Mouse (Mus musculus) retina, embryonic 14.5 days (tissue): Measurements from ENCODE around the gene Gm16381.
"Not testable (repeated sequence)": the region's sequence is repeated elsewhere in the genome, so short reads cannot be mapped to it uniquely, and the experiment has no call there.

ENCODE experiments used
- DNase-seq: peaks from one replicate; pipeline ENCODE4 v3.0.0-alpha.2; 2015; ENCODE audit warnings: low spot score

The Gm16381 gene

GRCm38 (mm10) chr12:87644520-87644919 lies at the start of gene Gm16381:
TSS of gene Gm16381 (minus strand) at chr12:87644620.
- not testable (repeated sequence) for DNase-seq

GRCm38 (mm10) chr12:87652916-87653703 lies 8.7 kb upstream of the Gm16381 start:
- not testable (repeated sequence) for DNase-seq

- DNase-seq = not testable (repeated sequence)
Measured at GRCm38 (mm10) chr12:87618569-87618968, 25.9 kb downstream of the Gm16381 start, which contains the start of gene Gm4027. TSS of gene Gm4027 (plus strand) at chr12:87618869.

GRCm38 (mm10) chr12:87602388-87602787 lies 42.0 kb downstream of the Gm16381 start, which contains the start of gene Oog1:
TSS of gene Oog1 (plus strand) at chr12:87602688.
- DNase-seq = not testable (repeated sequence)

GRCm38 (mm10) chr12:87601388-87601787 lies 43.0 kb downstream of the Gm16381 start:
- not testable (repeated sequence) for DNase-seq
